Mouse (Mus musculus) midbrain, embryonic 13.5 days (tissue): ENCODE data around the gene Scgn. TPM values are rescaled to one million over a fixed set of nuclear protein-coding genes. Genes with fewer than 3 reads are reported as not detected.
A peak's percentile ranks its signal among the peaks of the same experiment; 100 is the strongest.

Experiments
- ATAC-seq: fragments of 200-750 bp; cut with Nextera tagmentation; 2 replicates; pipeline ENCODE4 v1.8.0; 2017; ENCODE audit warnings: mild to moderate bottlenecking, moderate TSS enrichment, moderate library complexity
- H3K27ac ChIP-seq: fragments of 300-500 bp; sonication (generic); 2 replicates; pipeline ENCODE4 v1.5.1; 2015; ENCODE audit warnings: inconsistent platforms, mild to moderate bottlenecking, moderate library complexity
- H3K27me3 ChIP-seq: fragments of 300-500 bp; sonication (generic); 2 replicates; pipeline ENCODE4 v1.6.1; 2015; ENCODE audit warnings: mild to moderate bottlenecking, inconsistent platforms
- H3K36me3 ChIP-seq: fragments of 300-500 bp; sonication (generic); 2 replicates; pipeline ENCODE4 v1.6.1; 2015; ENCODE audit warnings: mild to moderate bottlenecking, inconsistent platforms
- H3K4me1 ChIP-seq: fragments of 300-500 bp; sonication (generic); replicated peaks from 2 replicates; pipeline ENCODE4 v1.6.1; 2015; ENCODE audit warnings: inconsistent platforms
- H3K4me2 ChIP-seq: fragments of 300-500 bp; sonication (generic); replicated peaks from 2 replicates; pipeline ENCODE4 v1.6.1; 2015; ENCODE audit warnings: moderate library complexity, mild to moderate bottlenecking, inconsistent platforms
- H3K4me3 ChIP-seq: fragments of 300-500 bp; sonication (generic); replicated peaks from 2 replicates; pipeline ENCODE4 v1.5.1; 2015; ENCODE audit warnings: mild to moderate bottlenecking, inconsistent platforms
- H3K9ac ChIP-seq: fragments of 300-500 bp; sonication (generic); replicated peaks from 2 replicates; pipeline ENCODE4 v1.6.1; 2015; ENCODE audit warnings: mild to moderate bottlenecking, inconsistent platforms
- H3K9me3 ChIP-seq: fragments of 300-500 bp; sonication (generic); 2 replicates; pipeline ENCODE4 v1.6.1; 2016; ENCODE audit warnings: mild to moderate bottlenecking, inconsistent platforms
- WGBS: fragments of 180-500 bp; shearing (Covaris S2); methylation state at CpG from one replicate; pipeline ENCODE4 v1.1.7; 2015; 5-methylcytosine and 5-hydroxymethylcytosine counted together
- polyA plus RNA-seq: library from polyadenylated mRNA; unstranded; fragments of >200 nt; fragmentation: Nextera tagmentation; extraction: Ambion mirVana; gene quantifications from 2 replicates; pipeline ENCODE4 v1.2.1, GENCODE M21; 2015

The Scgn gene
- polyA plus RNA-seq, result 1.2 and 1.6 TPM in 2 replicates

GRCm38 (mm10) chr13:23990928-23991327, at the start of gene Scgn:
Gene Scgn (minus strand): TSS chr13:23991214.
- Histone ChIP-seq H3K9ac (0 out of 2 replicates have a peak within 1 kb of the TSS, but pooled peaks have one; percentile 16), H3K27me3 (peaks cover 34% of the 10 kb centered on the region), H3K4me1 (peaks cover 15% of the 10 kb centered on the region), H3K4me3 (peak within 1 kb of the TSS; percentile 32), H3K9me3 (no peaks in the 10 kb centered on the region), H3K27ac (no peak within 1 kb of the TSS), H3K4me2 (peak within 1 kb of the TSS; percentile 61), H3K36me3 (no peaks in the 10 kb centered on the region)
- WGBS, result 1% methylated on average over 20 of the region's 20 CpGs
- ATAC-seq, result peak; percentile 53

- Histone ChIP-seq H3K4me2 (no peak overlapping the region), H3K4me1 (peaks cover 5% of the 10 kb centered on the region; the same call in 1 of the 2 replicates), H3K27ac (no peak overlapping the region), H3K4me3 (no peak overlapping the region), H3K36me3 (peaks cover 8% of the 10 kb centered on the region; the same call in 1 of the 2 replicates), H3K9me3 (no peaks in the 10 kb centered on the region), H3K9ac (no peak overlapping the region), H3K27me3 (no peaks in the 10 kb centered on the region; the same call in 1 of the 2 replicates)
- peak; percentile 63; the same call in 1 of the 2 replicates for ATAC-seq
- 57% methylated on average over 7 of the region's 7 CpGs for WGBS
These were observed 49.2 kb upstream of the Scgn start for GRCm38 (mm10) chr13:24040221-24040620.

- H3K27ac ChIP-seq, result no peak overlapping the region
- no peak overlapping the region for H3K4me2 ChIP-seq
- WGBS, result 93% methylated on average over 3 of the region's 3 CpGs
These were observed 46.5 kb upstream of the Scgn start for GRCm38 (mm10) chr13:24037502-24037901.

GRCm38 (mm10) chr13:24036150-24036549, 45.1 kb upstream of the Scgn start:
- H3K27me3 ChIP-seq, result no peaks in the 10 kb centered on the region; the same call in 1 of the 2 replicates
- WGBS, result 63% methylated on average over 18 of the region's 18 CpGs
- no peak for ATAC-seq
- 0 out of 2 replicates have a peak, but pooled peaks cover 4% of the 10 kb centered on the region for H3K36me3 ChIP-seq
- H3K4me2 ChIP-seq, result no peak overlapping the region
- no peak overlapping the region for H3K4me3 ChIP-seq
- H3K9me3 ChIP-seq, result no peaks in the 10 kb centered on the region
- H3K4me1 ChIP-seq, result no peaks in the 10 kb centered on the region
- no peak overlapping the region for H3K9ac ChIP-seq
- no peak overlapping the region for H3K27ac ChIP-seq

More at GRCm38 (mm10) chr13:24037502-24037901, 46.5 kb upstream of the Scgn start:
- no peak overlapping the region for H3K9ac ChIP-seq
- 0 out of 2 replicates have a peak, but pooled peaks cover 5% of the 10 kb centered on the region for H3K36me3 ChIP-seq
- H3K27me3 ChIP-seq, result no peaks in the 10 kb centered on the region; the same call in 1 of the 2 replicates
- H3K4me3 ChIP-seq, result no peak overlapping the region
- no peaks in the 10 kb centered on the region for H3K9me3 ChIP-seq
- ATAC-seq, result no peak
- H3K4me1 ChIP-seq, result no peaks in the 10 kb centered on the region

GRCm38 (mm10) chr13:24027191-24028170, 36.5 kb upstream of the Scgn start:
- H3K4me3 ChIP-seq, result no peak overlapping the region
- no peak; the same call in 1 of the 2 replicates for ATAC-seq
- 68% methylated on average over 5 of the region's 5 CpGs for WGBS

GRCm38 (mm10) chr13:24018515-24018914, 27.5 kb upstream of the Scgn start:
- H3K4me2 ChIP-seq, result no peak overlapping the region
- H3K9ac ChIP-seq, result no peak overlapping the region
- H3K36me3 ChIP-seq, result no peaks in the 10 kb centered on the region
- no peak overlapping the region for H3K4me3 ChIP-seq
- H3K4me1 ChIP-seq, result no peaks in the 10 kb centered on the region; the same call in 1 of the 2 replicates
- H3K27me3 ChIP-seq, result no peaks in the 10 kb centered on the region
- no peak for ATAC-seq
- H3K9me3 ChIP-seq, result no peaks in the 10 kb centered on the region
- no peak overlapping the region for H3K27ac ChIP-seq
- WGBS, result 91% methylated on average over 4 of the region's 4 CpGs

More at GRCm38 (mm10) chr13:24027191-24028170, 36.5 kb upstream of the Scgn start:
- no peaks in the 10 kb centered on the region for H3K27me3 ChIP-seq
- H3K9ac ChIP-seq, result no peak overlapping the region
- H3K27ac ChIP-seq, result no peak overlapping the region
- H3K4me1 ChIP-seq, result no peaks in the 10 kb centered on the region
- H3K36me3 ChIP-seq, result no peaks in the 10 kb centered on the region
- no peaks in the 10 kb centered on the region for H3K9me3 ChIP-seq
- no peak overlapping the region for H3K4me2 ChIP-seq

GRCm38 (mm10) chr13:24005528-24005927, 14.5 kb upstream of the Scgn start:
- H3K4me2 ChIP-seq, result no peak overlapping the region
- no peaks in the 10 kb centered on the region for H3K4me1 ChIP-seq
- ATAC-seq, result no peak
- no peak overlapping the region for H3K4me3 ChIP-seq
- no peak overlapping the region for H3K9ac ChIP-seq
- H3K27ac ChIP-seq, result no peak overlapping the region
- WGBS, result 87% methylated on average over 2 of the region's 2 CpGs
- H3K27me3 ChIP-seq, result no peaks in the 10 kb centered on the region
- H3K36me3 ChIP-seq, result no peaks in the 10 kb centered on the region
- no peaks in the 10 kb centered on the region for H3K9me3 ChIP-seq

- no peak overlapping the region for H3K9ac ChIP-seq
- no peaks in the 10 kb centered on the region for H3K27me3 ChIP-seq
- H3K27ac ChIP-seq, result no peak overlapping the region
- no peaks in the 10 kb centered on the region for H3K9me3 ChIP-seq
- no peak for ATAC-seq
- no peak overlapping the region for H3K4me3 ChIP-seq
- WGBS, result 73% methylated on average over 2 of the region's 2 CpGs
- H3K4me1 ChIP-seq, result no peaks in the 10 kb centered on the region
- no peaks in the 10 kb centered on the region for H3K36me3 ChIP-seq
- no peak overlapping the region for H3K4me2 ChIP-seq
These were observed 10.8 kb upstream of the Scgn start for GRCm38 (mm10) chr13:24001797-24002196.

GRCm38 (mm10) chr13:24001081-24001480, 10.1 kb upstream of the Scgn start:
- 81% methylated on average over 2 of the region's 2 CpGs for WGBS
- Histone ChIP-seq H3K4me3 (no peak overlapping the region), H3K9me3 (no peaks in the 10 kb centered on the region), H3K36me3 (no peaks in the 10 kb centered on the region), H3K27me3 (no peaks in the 10 kb centered on the region), H3K4me1 (no peaks in the 10 kb centered on the region), H3K9ac (no peak overlapping the region), H3K27ac (no peak overlapping the region), H3K4me2 (no peak overlapping the region)
- no peak for ATAC-seq

- H3K4me1 ChIP-seq, result 0 out of 2 replicates have a peak, but pooled peaks cover 4% of the 10 kb centered on the region
- H3K9ac ChIP-seq, result no peak overlapping the region
- no peak overlapping the region for H3K27ac ChIP-seq
- no peaks in the 10 kb centered on the region for H3K36me3 ChIP-seq
- no peaks in the 10 kb centered on the region for H3K9me3 ChIP-seq
- peaks cover 4% of the 10 kb centered on the region for H3K27me3 ChIP-seq
- no peak overlapping the region for H3K4me3 ChIP-seq
- WGBS, result 71% methylated on average over 2 of the region's 2 CpGs
- H3K4me2 ChIP-seq, result no peak overlapping the region
- ATAC-seq, result no peak
These were observed 7.8 kb upstream of the Scgn start for GRCm38 (mm10) chr13:23998826-23999225.

- no peak for ATAC-seq
- Histone ChIP-seq H3K4me3 (no peak overlapping the region), H3K27me3 (peaks cover 29% of the 10 kb centered on the region), H3K9ac (no peak overlapping the region), H3K9me3 (no peaks in the 10 kb centered on the region), H3K4me1 (peaks cover 15% of the 10 kb centered on the region), H3K27ac (no peak overlapping the region), H3K36me3 (no peaks in the 10 kb centered on the region), H3K4me2 (no peak overlapping the region)
- 70% methylated on average over 3 of the region's 3 CpGs for WGBS
These were observed 3.7 kb upstream of the Scgn start for GRCm38 (mm10) chr13:23994756-23995155.

GRCm38 (mm10) chr13:23994024-23994423, 3.0 kb upstream of the Scgn start:
- H3K9me3 ChIP-seq, result no peaks in the 10 kb centered on the region
- 15% methylated on average over 9 of the region's 9 CpGs for whole genome bisulfite sequencing
- H3K4me3 ChIP-seq, result no peak overlapping the region
- no peak overlapping the region for H3K4me2 ChIP-seq
- no peak overlapping the region for H3K9ac ChIP-seq
- peaks cover 15% of the 10 kb centered on the region for H3K4me1 ChIP-seq
- peak; percentile 34; the same call in 1 of the 2 replicates for ATAC-seq
- H3K27me3 ChIP-seq, result peaks cover 34% of the 10 kb centered on the region
- no peak overlapping the region for H3K27ac ChIP-seq
- H3K36me3 ChIP-seq, result no peaks in the 10 kb centered on the region
